Mouse (Mus musculus) kidney, embryonic 15.5 days (tissue): ENCODE data around the gene Zfp933. TPM values are rescaled to one million over a fixed set of nuclear protein-coding genes. Genes with fewer than 3 reads are reported as not detected.
"Not testable (repeated sequence)": the region's sequence is repeated elsewhere in the genome, so short reads cannot be mapped to it uniquely, and the experiment has no call there.

ENCODE experiments used
- ATAC-seq: fragments of 200-750 bp; cut with Nextera tagmentation; replicated peaks from 2 replicates; pipeline ENCODE4 v1.8.0; 2017; ENCODE audit warnings: moderate TSS enrichment; ENCODE audit not compliant: low FRiP score
- H3K27ac ChIP-seq: fragments of 300-500 bp; sonication (generic); 2 replicates; pipeline ENCODE4 v1.5.1; 2015; ENCODE audit warnings: mild to moderate bottlenecking, inconsistent platforms
- H3K27me3 ChIP-seq: fragments of 300-500 bp; sonication (generic); 2 replicates; pipeline ENCODE4 v1.6.1; 2015; ENCODE audit warnings: inconsistent platforms
- H3K36me3 ChIP-seq: fragments of 300-500 bp; sonication (generic); 2 replicates; pipeline ENCODE4 v1.6.1; 2015; ENCODE audit warnings: inconsistent platforms
- H3K4me1 ChIP-seq: fragments of 300-500 bp; sonication (generic); 2 replicates; pipeline ENCODE4 v1.6.1; 2015; ENCODE audit warnings: inconsistent platforms
- H3K4me2 ChIP-seq: fragments of 300-500 bp; sonication (generic); 2 replicates; pipeline ENCODE4 v1.6.1; 2015; ENCODE audit warnings: moderate library complexity, mild to moderate bottlenecking, inconsistent platforms
- H3K4me3 ChIP-seq: fragments of 300-500 bp; sonication (generic); replicated peaks from 2 replicates; pipeline ENCODE4 v1.5.1; 2015; ENCODE audit warnings: mild to moderate bottlenecking, inconsistent platforms
- H3K9ac ChIP-seq: fragments of 300-500 bp; sonication (generic); 2 replicates; pipeline ENCODE4 v1.6.1; 2015; ENCODE audit warnings: mild to moderate bottlenecking, inconsistent platforms
- H3K9me3 ChIP-seq: fragments of 300-500 bp; sonication (generic); replicated peaks from 2 replicates; pipeline ENCODE4 v1.6.1; 2016; ENCODE audit warnings: inconsistent platforms
- WGBS: fragments of 180-500 bp; shearing (Covaris S2); methylation state at CpG from one replicate; pipeline ENCODE4 v1.1.7; 2015; ENCODE audit warnings: mixed read lengths; 5-methylcytosine and 5-hydroxymethylcytosine counted together
- polyA plus RNA-seq: library from polyadenylated mRNA; unstranded; fragments of >200 nt; fragmentation: Nextera tagmentation; extraction: Ambion mirVana; gene quantifications from 2 replicates; pipeline ENCODE4 v1.2.1, GENCODE M21; 2015

Gene Zfp933
- polyA plus RNA-seq, 1 experiment from 2014 or later, result 5.6 TPM

DNA sequence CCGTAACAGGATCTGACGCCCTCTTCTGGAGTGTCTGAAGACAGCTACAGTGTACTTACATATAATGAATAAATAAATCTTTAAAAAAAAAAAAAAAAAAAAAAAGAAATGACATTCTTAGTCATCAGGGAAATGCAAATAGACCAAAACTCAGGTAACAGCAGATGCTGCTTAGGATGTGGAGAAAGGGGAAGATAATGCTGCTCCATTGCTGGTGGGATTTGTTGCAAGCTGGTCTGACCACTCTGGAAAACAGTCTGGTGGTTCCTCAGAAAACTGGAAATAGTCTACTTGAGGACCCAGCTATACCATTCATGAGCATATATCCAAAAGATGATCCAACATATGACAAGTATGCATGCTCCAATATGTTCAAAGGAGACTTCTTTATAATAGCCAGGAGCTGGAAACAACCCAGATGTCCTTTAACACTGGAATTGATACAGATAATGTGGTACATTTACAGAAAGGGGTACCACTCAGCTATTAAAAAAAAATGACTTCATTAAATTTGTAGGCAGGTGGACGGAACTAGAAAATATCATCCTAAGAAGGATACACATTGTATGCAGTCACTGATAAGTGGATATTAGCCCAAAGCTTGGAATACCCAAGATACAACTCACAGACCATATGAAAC is 54.0 kb downstream of the Zfp933 start:
- Histone ChIP-seq H3K36me3 (peaks cover 27% of the 10 kb centered on the region), H3K9me3 (peaks cover 15% of the 10 kb centered on the region; the same call in 1 of the 2 replicates)
- H3K9ac ChIP-seq, H3K4me3 ChIP-seq, H3K4me1 ChIP-seq, ATAC-seq, H3K27me3 ChIP-seq, H3K4me2 ChIP-seq, H3K27ac ChIP-seq: not testable (repeated sequence)
- 96% methylated on average over 2 of the region's 3 CpGs for WGBS

DNA sequence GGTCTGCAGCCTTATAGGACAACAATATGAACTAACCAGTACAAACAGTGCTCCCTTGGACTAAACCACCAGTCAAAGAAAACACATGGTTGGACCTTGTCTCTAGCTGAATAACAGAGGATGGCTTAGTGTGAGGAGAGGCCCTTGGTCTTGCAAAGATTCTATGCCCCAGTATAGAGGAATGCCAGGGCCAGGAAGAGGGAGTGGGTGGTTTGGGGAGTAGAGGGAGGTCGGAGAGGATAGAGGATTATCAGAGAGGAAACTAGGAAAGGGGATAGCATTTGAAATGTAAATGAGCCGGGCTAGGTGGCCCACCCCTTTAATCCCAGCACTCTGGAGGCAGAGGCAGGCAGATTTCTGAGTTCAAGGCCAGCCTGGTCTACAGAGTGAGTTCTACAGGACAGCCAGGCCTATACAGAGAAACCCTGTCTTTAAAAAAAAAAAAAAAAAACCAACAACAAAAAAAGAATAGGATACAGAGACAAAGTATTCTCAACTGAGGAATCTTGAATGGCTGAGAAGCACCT is 54.7 kb downstream of the Zfp933 start:
- Histone ChIP-seq H3K9me3 (peaks cover 15% of the 10 kb centered on the region; the same call in 1 of the 2 replicates), H3K36me3 (peaks cover 33% of the 10 kb centered on the region)
- 0 out of 2 replicates have a peak, but pooled peaks have one; percentile 43 for ATAC-seq
- H3K4me3 ChIP-seq, H3K4me1 ChIP-seq, H3K27ac ChIP-seq, H3K9ac ChIP-seq, H3K4me2 ChIP-seq, H3K27me3 ChIP-seq: not testable (repeated sequence)
- WGBS, result 65% methylated on average over 2 of the region's 2 CpGs

DNA sequence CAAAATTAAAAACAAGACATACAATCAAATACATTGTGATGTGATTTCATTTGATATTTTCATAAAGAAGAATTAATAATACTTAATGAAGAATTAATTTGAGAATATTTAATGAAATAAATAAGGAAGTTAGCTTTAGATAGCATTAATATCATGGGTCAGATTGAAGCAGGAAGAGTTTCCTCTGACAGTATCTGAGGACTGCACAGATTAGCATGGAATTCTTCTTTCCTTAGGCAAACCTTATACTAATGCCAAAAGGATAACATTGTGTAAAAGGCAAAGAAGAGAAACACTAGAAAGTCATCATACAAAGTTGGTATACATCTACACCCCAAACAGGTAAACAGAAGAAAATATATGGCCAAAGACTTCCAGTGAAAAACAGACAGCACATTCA is 56.4 kb downstream of the Zfp933 start:
- not testable (repeated sequence) for H3K4me2 ChIP-seq

More for the DNA sequence above, 56.4 kb downstream of the Zfp933 start:
- not testable (repeated sequence) for H3K4me1 ChIP-seq, ATAC-seq, H3K27me3 ChIP-seq, H3K4me3 ChIP-seq, H3K27ac ChIP-seq, H3K9ac ChIP-seq
- Histone ChIP-seq H3K36me3 (peaks cover 36% of the 10 kb centered on the region), H3K9me3 (peaks cover 18% of the 10 kb centered on the region)

Other genes with a start within 250 kb of the Zfp933 start
- 4.0 TPM in 2 replicates for gene Zfp979, start 205.9 kb downstream of the Zfp933 start, polyA plus RNA-seq
- gene Zfp534, start 145.8 kb downstream of the Zfp933 start, polyA plus RNA-seq, result not detected in 2 replicates
- 8.3 and 9.1 TPM in 2 replicates for gene Zfp984, start 38.6 kb downstream of the Zfp933 start, polyA plus RNA-seq
- 45.2 and 51.3 TPM in 2 replicates for gene Miip, start 20.4 kb upstream of the Zfp933 start, polyA plus RNA-seq
- gene Fv1, start 20.6 kb upstream of the Zfp933 start, polyA plus RNA-seq, result 12.8 and 12.9 TPM in 2 replicates
- gene Mfn2, start 56.3 kb upstream of the Zfp933 start, polyA plus RNA-seq, result 36.9 and 39.0 TPM in 2 replicates
- gene Plod1, start 88.4 kb upstream of the Zfp933 start, polyA plus RNA-seq, result 47.2 and 56.0 TPM in 2 replicates
- 15.3 and 17.0 TPM in 2 replicates for gene 2510039O18Rik, start 92.5 kb upstream of the Zfp933 start, polyA plus RNA-seq
- gene Nppb, start 137.4 kb upstream of the Zfp933 start, polyA plus RNA-seq, result not detected in 2 replicates
- gene Nppa, start 152.4 kb upstream of the Zfp933 start, polyA plus RNA-seq, result 0.31 TPM in 1 of 2 replicates, not detected in the other
- 6.4 and 6.6 TPM in 2 replicates for gene Clcn6, start 190.5 kb upstream of the Zfp933 start, polyA plus RNA-seq
- 23.6 and 24.1 TPM in 2 replicates for gene Mthfr, start 190.7 kb upstream of the Zfp933 start, polyA plus RNA-seq
- 20.6 and 24.4 TPM in 2 replicates for gene Agtrap, start 239.7 kb upstream of the Zfp933 start, polyA plus RNA-seq